Mouse (Mus musculus) cerebellum, postnatal 14 days (tissue): ENCODE measurements around the gene Mpnd.

Experiments
- DNase-seq, 2 experiments: peaks; one replicate each; pipeline ENCODE4 v3.0.0; 2021; ENCODE audit warnings: mixed read lengths in 2 of 2

The Mpnd gene

DNA sequence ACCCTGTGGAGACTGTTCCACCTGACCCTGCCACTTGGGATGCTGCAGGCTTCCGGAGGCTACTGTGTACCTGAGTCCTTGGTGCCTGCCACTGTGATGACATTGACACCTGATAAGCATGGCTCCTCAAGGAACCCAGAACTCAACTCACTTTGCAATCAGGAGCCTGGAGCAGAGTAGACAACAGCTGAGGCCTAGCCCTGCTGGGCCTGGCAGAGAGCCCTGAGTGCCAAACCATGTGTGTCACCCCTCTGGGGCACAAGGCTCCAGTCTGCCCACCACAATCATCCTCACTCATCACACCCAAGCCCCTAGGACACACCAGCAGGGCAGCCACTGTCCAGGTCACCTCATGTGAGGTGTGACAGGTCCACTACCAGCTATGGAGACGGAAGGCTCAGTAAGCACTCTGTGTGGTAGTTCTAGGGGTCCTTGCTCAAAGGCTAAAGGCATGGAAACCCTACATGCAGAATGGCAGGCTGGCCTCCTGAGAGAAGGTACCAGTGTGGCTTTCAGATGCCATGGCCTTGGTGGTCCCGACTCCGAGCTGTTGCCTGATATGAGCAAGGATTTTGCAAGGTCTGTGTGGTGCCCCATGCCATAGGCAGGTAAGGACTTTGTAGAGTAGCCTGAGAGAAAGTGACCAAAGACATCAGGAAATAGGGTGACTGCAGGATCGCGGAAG lies 15.0 kb downstream of the Mpnd start:
- DNase-seq = peak in 1 of 2 experiments; percentile 54

- DNase-seq = peak in 1 of 2 experiments; percentile 46
Measured at GRCm38 (mm10) chr17:56021161-56021910, 15.8 kb downstream of the Mpnd start.

GRCm38 (mm10) chr17:56022131-56022988 lies 16.8 kb downstream of the Mpnd start:
- DNase-seq = peak; percentile 73 to 75

- DNase-seq = no peak
Measured at GRCm38 (mm10) chr17:56022989-56023290, 17.4 kb downstream of the Mpnd start.

GRCm38 (mm10) chr17:56023386-56023785 lies 17.9 kb downstream of the Mpnd start:
- no peak for DNase-seq

DNA sequence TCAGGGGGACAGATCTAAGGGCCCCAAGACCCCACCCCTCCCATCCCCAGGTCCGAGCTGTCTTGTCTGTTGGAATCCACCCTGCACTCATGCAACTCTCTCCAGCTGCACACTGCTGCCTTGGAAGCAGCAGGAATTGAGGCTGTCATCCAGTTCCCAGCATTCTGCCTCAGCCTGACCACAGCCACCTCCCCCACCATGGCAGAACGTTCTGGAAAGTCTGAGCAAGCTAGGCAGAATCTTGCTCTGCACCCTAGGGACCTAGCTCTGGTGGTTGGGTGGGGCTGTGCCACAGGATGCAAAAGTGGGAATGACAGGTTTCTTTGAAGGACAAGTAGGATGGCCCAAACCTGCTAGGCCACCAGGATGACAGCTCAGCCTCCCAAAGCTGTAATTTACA lies 19.0 kb downstream of the Mpnd start:
- no peak for DNase-seq

- DNase-seq = no peak
Measured at GRCm38 (mm10) chr17:56024931-56025330, 19.4 kb downstream of the Mpnd start.

DNA sequence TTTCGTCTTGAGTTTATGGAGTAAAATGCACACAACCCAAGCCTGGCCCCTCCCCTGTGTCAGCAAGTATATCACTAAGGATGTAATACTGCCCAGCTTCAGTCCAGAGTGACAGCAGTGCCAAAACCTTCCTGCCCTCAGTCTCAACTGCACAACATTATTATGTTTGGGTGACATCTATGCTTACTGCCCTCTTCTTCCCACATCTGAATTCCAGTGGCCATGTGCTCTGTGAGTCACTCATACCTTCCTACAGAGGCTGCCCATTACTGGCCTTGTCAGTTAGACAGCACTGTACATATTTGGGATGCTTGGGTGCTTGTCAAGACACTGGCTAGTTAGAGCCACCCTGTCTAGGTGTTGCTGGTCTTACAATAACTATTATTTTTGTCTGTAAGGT lies 20.8 kb downstream of the Mpnd start:
- DNase-seq = no peak

DNA sequence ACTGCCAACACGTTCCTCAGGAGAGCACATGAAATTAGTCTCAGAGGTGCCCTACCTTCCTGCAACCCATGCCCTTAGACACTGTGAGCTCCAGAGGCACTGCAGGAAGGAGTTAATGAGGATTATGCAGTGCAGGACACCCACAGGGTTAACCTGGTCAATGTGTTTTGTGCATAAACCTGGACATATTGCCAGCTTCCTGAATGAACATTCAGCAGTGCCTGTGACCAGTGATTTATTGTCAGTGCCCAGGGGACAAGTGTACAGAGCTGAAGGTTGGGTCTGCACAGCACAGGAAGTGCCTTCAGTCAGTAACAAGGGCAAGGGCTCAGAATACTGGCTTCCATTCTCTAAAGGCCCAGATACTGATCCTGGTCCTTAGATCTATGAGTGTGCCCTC lies 21.4 kb downstream of the Mpnd start:
- DNase-seq = no peak

DNA sequence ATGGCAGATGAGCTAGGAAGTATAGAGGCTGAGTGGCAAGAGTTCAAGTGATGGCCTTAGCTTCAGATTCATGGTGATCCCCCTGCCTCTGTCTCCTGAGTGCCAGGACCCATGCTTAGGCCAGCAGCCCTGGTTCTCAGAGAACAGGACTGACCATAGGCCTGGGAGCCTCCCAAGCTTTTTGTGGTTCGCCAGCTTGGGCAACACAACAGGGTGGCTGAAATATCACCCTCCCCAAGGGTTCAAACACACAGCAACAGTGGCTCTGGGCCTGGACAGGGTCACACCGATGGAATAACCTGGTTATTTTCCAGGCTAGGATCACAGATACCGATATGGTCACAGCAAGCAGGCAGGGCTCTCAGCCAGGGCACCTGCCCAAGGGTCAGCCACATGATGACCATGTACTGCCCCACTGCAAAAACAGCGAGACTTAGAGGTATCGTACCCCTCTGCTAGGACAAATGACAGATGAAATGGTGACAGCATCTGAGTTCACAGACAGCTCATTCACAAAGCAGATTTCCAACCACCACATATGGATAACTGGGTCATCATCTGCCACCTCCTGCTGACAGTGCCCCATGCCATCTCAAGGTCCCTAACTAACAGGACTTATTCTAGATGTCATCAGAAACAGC lies 22.4 kb downstream of the Mpnd start:
- DNase-seq = peak; percentile 57 to 61

GRCm38 (mm10) chr17:56030238-56030870 lies 24.8 kb downstream of the Mpnd start:
- DNase-seq = peak; percentile 52 to 58

DNA sequence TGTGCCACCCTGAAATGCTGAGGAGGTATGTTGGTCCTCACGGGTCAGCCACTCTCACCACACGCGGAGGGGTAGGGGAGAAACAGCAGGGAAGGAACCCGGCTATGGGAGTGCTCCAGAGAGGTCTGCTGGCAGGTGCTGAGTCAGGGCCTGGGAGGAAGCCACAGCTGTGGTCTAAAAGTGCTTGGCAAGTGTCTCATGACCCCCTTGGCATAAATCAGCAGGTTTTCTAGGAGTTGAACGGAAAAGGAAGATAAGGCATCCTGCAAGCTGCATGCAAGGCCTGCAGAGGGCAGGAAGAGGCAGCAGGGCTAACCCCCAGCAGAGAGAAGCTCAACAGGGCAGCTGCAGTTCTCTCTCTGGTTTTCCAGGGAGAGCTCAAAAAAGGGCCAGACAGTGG lies 25.4 kb downstream of the Mpnd start:
- peak in 1 of 2 experiments; percentile 23 for DNase-seq

- DNase-seq = peak in 1 of 2 experiments; percentile 4
Measured at GRCm38 (mm10) chr17:56031431-56031830, 25.9 kb downstream of the Mpnd start.

DNA sequence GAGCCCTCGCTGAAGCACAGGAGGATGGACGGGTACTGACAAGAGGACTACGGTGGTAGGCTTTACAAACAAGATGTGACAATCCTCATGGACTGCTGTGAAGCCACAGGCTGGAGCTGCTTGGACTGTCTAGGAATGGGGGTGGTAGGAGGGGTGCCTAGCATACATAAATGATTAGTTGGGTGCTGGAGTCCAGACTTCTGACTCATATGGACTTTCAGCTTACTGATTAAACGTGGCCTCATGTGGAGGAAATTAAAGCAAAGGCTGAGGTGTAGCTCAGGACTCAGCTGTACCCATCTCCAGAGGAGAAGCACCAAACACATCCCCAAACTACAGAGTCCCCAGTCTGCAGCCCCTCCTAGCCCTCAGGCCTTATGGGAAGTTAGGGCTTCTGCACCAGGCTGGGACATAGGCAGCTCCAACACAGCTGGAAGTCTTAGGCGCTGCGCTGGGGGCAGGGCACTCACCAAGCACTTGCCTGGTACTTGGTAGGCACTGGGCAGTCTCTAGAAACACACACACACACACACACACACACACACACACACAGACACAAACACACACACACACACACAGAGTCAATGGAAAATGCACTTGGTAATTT lies 26.7 kb downstream of the Mpnd start:
- DNase-seq = peak in 1 of 2 experiments; percentile 8

- no peak for DNase-seq
Measured at GRCm38 (mm10) chr17:56032831-56033230, 27.3 kb downstream of the Mpnd start.

- DNase-seq = peak in 1 of 2 experiments; percentile 4
Measured at GRCm38 (mm10) chr17:56034040-56034725, 28.7 kb downstream of the Mpnd start.

DNA sequence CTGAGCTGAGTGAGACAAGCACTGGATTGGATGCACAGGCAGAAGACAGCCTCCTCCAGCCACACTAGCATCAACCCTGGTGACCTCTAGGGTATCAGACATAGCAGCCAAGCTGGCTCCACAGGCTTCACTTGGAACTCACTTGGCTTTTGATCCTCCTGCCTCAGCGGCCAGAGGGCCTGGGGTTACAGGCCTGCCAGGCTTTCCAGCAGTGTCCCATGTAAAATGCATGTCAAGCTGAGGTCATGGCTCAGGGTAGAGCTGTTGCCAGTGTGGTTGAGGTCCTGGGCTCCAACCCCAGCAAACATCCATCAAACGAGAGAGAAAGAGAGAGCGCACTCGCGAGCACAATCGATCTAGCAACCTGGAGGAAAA lies 29.2 kb downstream of the Mpnd start:
- peak in 1 of 2 experiments; percentile 7 for DNase-seq

GRCm38 (mm10) chr17:56035216-56035615 lies 29.7 kb downstream of the Mpnd start:
- DNase-seq = peak in 1 of 2 experiments; percentile 5

- peak; percentile 99 to 100 for DNase-seq
Measured at GRCm38 (mm10) chr17:56036176-56036900, 30.8 kb downstream of the Mpnd start, which contains the start of gene Sh3gl1. Gene Sh3gl1, minus strand, starts transcription at chr17:56036635.

DNA sequence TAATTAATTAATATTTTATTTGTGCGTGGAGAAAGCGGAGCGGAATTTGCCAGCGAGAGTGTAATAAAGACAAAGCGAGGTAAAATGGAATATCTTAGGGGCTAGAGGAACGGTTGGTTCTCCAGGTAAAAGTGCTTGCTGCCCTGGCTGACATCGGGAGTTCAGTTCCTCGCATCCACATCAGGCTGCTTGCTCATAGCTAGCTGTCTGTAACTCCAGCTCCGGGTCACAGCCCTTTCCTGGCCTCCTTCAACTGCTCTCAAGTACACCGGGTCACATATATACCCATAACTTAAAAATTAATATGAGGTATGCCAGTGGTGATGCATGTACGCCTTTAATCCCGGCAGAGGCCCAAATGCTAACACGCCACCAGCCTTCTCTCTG lies 31.4 kb downstream of the Mpnd start:
- peak in 1 of 2 experiments; percentile 25 for DNase-seq
